Mouse (Mus musculus) heart, postnatal 0 days (tissue): Measurements from ENCODE around the gene Sirt3. TPM values are rescaled to one million over a fixed set of nuclear protein-coding genes. Genes with fewer than 3 reads are reported as not detected.

Experiments
- ATAC-seq: fragments of 200-750 bp; cut with Nextera tagmentation; 2 replicates; pipeline ENCODE4 v1.8.0; 2017; ENCODE audit warnings: low read depth, moderate number of reproducible peaks, moderate library complexity; ENCODE audit not compliant: insufficient read depth
- DNase-seq: peaks from one replicate; pipeline ENCODE4 v3.0.0-alpha.2; 2016; ENCODE audit warnings: low spot score
- H3K27ac ChIP-seq: fragments of 300-500 bp; sonication (generic); 2 replicates; pipeline ENCODE4 v1.5.1; 2014; ENCODE audit warnings: low read depth, mild to moderate bottlenecking
- H3K27me3 ChIP-seq: fragments of 300-500 bp; sonication (generic); 2 replicates; pipeline ENCODE4 v1.6.1; 2014; ENCODE audit warnings: low read length, mixed read lengths; ENCODE audit not compliant: control insufficient read depth, insufficient read depth
- H3K36me3 ChIP-seq: fragments of 300-500 bp; sonication (generic); replicated peaks from 2 replicates; pipeline ENCODE4 v1.6.1; 2014; ENCODE audit warnings: low read length, mixed read lengths; ENCODE audit not compliant: control insufficient read depth, insufficient read depth
- H3K4me1 ChIP-seq: fragments of 300-500 bp; sonication (generic); 2 replicates; pipeline ENCODE4 v1.6.1; 2014; ENCODE audit warnings: antibody characterized with exemption; ENCODE audit not compliant: control insufficient read depth, insufficient read depth
- H3K4me2 ChIP-seq: fragments of 300-500 bp; sonication (generic); 2 replicates; pipeline ENCODE4 v1.6.1; 2014; ENCODE audit warnings: low read depth, mild to moderate bottlenecking, low read length, moderate library complexity
- H3K4me3 ChIP-seq: fragments of 300-500 bp; sonication (generic); 2 replicates; pipeline ENCODE4 v1.5.1; 2014; ENCODE audit warnings: low read depth, low read length
- H3K9ac ChIP-seq: fragments of 300-500 bp; sonication (generic); replicated peaks from 2 replicates; pipeline ENCODE4 v1.6.1; 2014; ENCODE audit warnings: low read depth, low read length, mixed read lengths
- H3K9me3 ChIP-seq: fragments of 300-500 bp; sonication (generic); replicated peaks from 2 replicates; pipeline ENCODE4 v1.6.1; 2016; ENCODE audit warnings: low read length; ENCODE audit not compliant: control insufficient read depth
- CTCF ChIP-seq: IDR thresholded peaks from 2 replicates; pipeline ENCODE4 v1.5.1; 2016; ENCODE audit warnings: antibody characterized with exemption, control low read depth, low read depth
- EP300 ChIP-seq: IDR thresholded peaks from 2 replicates; pipeline ENCODE4 v1.6.1; 2016; ENCODE audit warnings: antibody characterized with exemption, low read depth
- WGBS: fragments of 180-500 bp; shearing (Covaris S2); extraction: QIAGEN DNeasy Blood & Tissue Kit; methylation state at CpG from one replicate; pipeline ENCODE4 v1.1.7; 2014; 5-methylcytosine and 5-hydroxymethylcytosine counted together
- polyA plus RNA-seq: library from polyadenylated mRNA; unstranded; fragments of >200 nt; fragmentation: Nextera tagmentation; extraction: Ambion mirVana; gene quantifications from 2 replicates; pipeline ENCODE4 v1.2.1, GENCODE M21; 2015
- total RNA-seq: library from RNA; depleted of rRNA; stranded (reverse); fragments of >200 nt; gene quantifications from 2 replicates; pipeline ENCODE4 v1.2.3, GENCODE M21; 2014; ENCODE audit warnings: low replicate concordance

The Sirt3 gene
- total and polyA plus RNA-seq, 2 experiments from 2014 or later: 78.0 to 105 TPM

DNA sequence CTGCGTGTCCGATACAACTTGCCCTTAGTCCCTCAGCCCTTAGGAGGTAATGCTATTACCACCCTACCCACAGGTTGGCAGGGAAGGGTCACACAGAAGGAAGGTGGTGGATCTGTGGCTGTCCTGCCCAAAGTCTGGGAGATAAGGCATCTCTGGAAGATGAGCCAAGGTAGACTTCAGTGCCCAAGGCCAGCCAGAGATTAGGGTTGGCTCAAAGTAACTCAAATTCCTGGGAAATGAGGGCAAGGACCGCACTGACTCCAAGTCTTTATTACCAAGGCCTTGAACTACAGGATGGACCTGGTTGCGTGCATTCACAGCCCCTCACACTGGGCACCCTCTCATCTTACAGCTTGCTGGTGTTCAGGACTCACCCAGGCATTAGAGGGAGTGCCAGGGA is 30.2 kb downstream of the Sirt3 start:
- peaks cover 37% of the 10 kb centered on the region for H3K36me3 ChIP-seq
- no peak overlapping the region for H3K4me3 ChIP-seq
- H3K4me1 ChIP-seq: peaks cover 7% of the 10 kb centered on the region
- H3K4me2 ChIP-seq: no peak overlapping the region
- H3K27ac ChIP-seq: no peak overlapping the region
- no peaks in the 10 kb centered on the region for H3K27me3 ChIP-seq
- 96% methylated on average over 4 of the region's 4 CpGs for WGBS
- no peak for TF ChIP-seq EP300
- TF ChIP-seq CTCF: no peak
- no peak for DNase-seq
- ATAC-seq: no peak
- no peaks in the 10 kb centered on the region for H3K9me3 ChIP-seq
- H3K9ac ChIP-seq: no peak overlapping the region

DNA sequence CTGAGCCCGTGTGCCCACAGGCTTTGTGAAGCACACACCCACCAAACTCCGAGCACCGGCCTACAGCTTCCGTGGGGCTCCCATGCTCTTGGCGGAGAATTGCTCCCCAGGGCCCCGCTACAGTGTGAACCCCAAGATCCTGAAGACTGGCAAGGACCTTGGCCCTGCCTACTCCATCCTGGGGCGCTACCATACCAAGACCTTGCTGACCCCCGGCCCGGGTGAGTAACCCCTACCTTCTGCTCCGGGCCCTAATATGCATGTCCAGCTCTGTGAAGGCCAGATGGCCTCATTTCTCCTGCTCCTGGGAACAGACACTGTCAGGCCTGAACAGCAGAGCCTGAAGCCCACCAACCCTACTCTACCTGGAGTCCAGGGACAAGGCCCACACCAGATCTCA is 33.5 kb downstream of the Sirt3 start:
- Histone ChIP-seq H3K4me1 (no peaks in the 10 kb centered on the region), H3K27me3 (no peaks in the 10 kb centered on the region), H3K9me3 (no peaks in the 10 kb centered on the region), H3K9ac (no peak overlapping the region), H3K4me2 (no peak overlapping the region), H3K27ac (no peak overlapping the region), H3K4me3 (no peak overlapping the region), H3K36me3 (peaks cover 23% of the 10 kb centered on the region)
- TF ChIP-seq EP300 (no peak), CTCF (no peak)
- DNase-seq (no peak), ATAC-seq (no peak)
- WGBS: 86% methylated on average over 9 of the region's 10 CpGs

DNA sequence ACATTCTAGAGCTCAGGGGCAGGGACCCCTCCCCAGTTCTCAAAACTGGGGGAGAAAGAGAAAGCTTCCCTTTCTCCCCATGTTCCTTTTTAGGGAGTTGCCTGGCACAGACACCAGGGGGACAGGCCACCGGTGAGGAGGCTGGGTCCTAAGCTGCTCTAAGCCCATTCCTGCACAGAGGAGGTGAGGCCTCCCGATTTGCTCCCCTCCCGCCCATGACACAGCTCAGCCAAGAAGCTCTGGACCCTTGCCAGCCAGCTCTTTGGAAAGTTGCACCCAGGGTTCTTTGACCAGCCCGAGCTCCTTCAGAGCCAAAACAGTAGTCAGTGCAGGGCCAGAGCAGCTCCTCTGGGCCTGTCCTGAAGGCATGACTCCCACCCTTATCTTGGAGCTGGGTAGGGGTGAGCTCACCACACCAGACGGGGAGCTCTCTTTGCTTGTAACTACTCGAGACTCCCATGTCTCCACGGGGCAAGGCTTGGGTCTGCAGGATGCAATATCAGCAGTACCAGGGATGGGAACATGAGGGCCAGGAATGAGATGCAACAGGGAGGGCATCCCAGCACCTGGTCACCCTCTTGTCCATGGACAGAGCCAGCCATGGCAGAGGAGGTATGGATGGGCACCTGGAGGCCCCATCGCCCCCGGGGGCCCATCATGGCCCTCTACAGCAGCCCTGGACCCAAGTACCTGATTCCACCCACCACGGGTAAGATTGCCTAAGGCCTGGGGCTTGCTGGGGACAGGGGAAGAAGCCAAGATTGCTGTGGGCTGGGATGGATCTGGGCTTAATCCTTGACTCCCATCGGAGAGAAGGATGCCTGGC is 34.1 kb downstream of the Sirt3 start, which contains the start of gene Odf3:
TSS of gene Odf3 (plus strand) at position 51 of the 826 bp plus-strand sequence.
- Histone ChIP-seq H3K27ac (no peak within 1 kb of the TSS), H3K27me3 (peaks cover 2% of the 10 kb centered on the region; the same call in 1 of the 2 replicates), H3K9ac (no peak within 1 kb of the TSS), H3K4me3 (no peak within 1 kb of the TSS), H3K36me3 (peaks cover 16% of the 10 kb centered on the region), H3K9me3 (no peaks in the 10 kb centered on the region), H3K4me1 (no peaks in the 10 kb centered on the region), H3K4me2 (no peak within 1 kb of the TSS)
- 40% methylated on average over 11 of the region's 11 CpGs for WGBS
- no peak for ATAC-seq
- no peak for DNase-seq
- TF ChIP-seq EP300 (no peak), CTCF (no peak)

DNA sequence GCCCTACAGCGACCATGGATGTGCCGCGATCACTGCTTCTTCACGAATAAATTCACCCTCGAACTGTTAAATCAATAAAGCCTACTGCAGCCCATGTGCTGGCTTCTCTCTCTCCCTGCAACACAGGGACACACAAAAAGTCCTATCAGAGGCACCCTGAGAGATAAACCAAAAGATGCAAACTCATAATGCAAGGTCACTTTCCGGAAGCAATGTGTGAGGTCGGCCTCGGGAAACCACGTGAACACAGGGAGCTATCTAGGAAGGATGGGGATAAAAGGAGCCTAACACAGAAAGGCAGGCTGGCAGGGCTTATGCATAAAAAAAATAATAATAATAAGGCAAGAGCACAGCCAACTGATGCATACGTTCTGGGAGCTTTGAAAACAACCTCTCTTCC is 35.4 kb downstream of the Sirt3 start:
- Histone ChIP-seq H3K9ac (no peak overlapping the region), H3K4me1 (no peaks in the 10 kb centered on the region), H3K9me3 (no peaks in the 10 kb centered on the region), H3K4me2 (no peak overlapping the region), H3K4me3 (no peak overlapping the region), H3K27ac (no peak overlapping the region), H3K27me3 (peaks cover 10% of the 10 kb centered on the region; the same call in 1 of the 2 replicates), H3K36me3 (peaks cover 4% of the 10 kb centered on the region; the same call in 1 of the 2 replicates)
- WGBS: 80% methylated on average over 10 of the region's 10 CpGs
- DNase-seq (no peak), ATAC-seq (no peak)
- TF ChIP-seq EP300 (no peak), CTCF (no peak)

DNA sequence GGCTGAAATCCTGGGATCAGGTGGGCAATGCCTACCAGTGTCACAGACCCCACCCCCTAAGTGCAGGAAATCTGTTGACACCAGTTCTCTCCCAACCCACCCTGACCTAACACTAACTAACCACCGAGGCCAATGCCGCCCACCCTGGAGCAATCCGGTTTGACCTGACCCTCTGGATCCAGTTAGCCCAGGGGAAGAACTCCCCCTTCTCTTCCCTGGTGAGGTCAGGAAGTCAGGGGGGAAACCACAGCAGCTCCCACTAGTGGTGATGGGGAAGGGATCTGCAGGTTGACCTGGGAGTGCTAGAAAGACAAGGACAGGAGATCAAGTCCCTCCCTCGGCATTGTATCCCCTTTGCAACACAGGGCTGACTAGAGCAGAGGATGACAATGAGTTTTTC is 36.4 kb downstream of the Sirt3 start:
- Histone ChIP-seq H3K27ac (no peak overlapping the region), H3K4me1 (no peaks in the 10 kb centered on the region), H3K27me3 (peaks cover 20% of the 10 kb centered on the region; the same call in 1 of the 2 replicates), H3K36me3 (no peaks in the 10 kb centered on the region), H3K9me3 (no peaks in the 10 kb centered on the region), H3K4me3 (no peak overlapping the region), H3K9ac (no peak overlapping the region), H3K4me2 (no peak overlapping the region)
- DNase-seq: no peak
- WGBS: 65% methylated on average over 4 of the region's 4 CpGs
- no peak for TF ChIP-seq EP300
- TF ChIP-seq CTCF: no peak
- ATAC-seq: no peak
